Mouse (Mus musculus): Measurements from ENCODE around the gene Fpr-rs3. TPM values are rescaled to one million over a fixed set of nuclear protein-coding genes. Genes with fewer than 3 reads are reported as not detected.

Fpr-rs3 gene
- not detected for polyA plus RNA-seq (2012; fragmentation: generic; extraction: Trizol)

DNA sequence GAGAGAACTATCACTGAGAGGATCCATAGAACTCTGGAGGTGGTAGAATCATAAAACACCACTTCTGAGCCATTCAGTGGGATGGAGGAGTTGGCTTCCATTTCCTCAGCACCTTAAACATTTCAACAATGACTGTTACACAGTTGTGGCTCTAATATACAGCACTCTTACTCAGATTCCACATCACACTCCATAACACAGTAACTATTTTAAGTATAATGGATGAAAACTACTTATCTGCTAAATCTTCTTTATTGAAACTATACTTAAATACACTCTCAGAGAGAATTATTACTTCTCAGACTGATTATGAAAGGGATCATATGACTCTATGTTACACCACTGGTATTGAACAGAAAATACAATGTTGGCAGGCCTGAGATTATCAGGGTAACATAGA, at the start of gene Fpr-rs3:
TSS of gene Fpr-rs3 (minus strand) at position 101 of the 400 bp plus-strand sequence.

DNA sequence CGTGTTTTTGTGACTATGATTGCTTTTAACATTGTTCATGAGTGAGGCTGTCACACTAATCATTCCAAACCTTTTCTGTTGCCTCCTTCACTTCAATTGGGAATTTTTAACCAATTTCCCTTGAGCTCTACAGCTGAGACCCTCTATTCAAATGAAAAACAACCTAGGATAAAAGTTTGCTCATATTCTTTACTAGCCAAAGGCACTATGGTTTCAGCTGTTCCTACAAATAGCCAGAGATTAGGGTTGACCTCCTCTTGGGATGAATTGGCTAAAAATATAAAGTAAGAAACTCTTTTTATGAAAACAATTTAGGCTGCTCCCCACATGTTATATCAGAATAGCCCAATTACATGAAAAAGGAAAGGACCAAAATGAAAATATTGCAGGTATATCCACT, 28.4 kb downstream of the Fpr-rs3 start, which contains the start of gene Vmn2r110:
TSS of gene Vmn2r110 (minus strand) at position 101 of the 400 bp plus-strand sequence.

Other genes starting within 250 kb of the Fpr-rs3 start
- gene Vmn1r224, start 210.7 kb downstream of the Fpr-rs3 start, polyA plus RNA-seq (2012; fragmentation: generic; extraction: Trizol) = not detected
- not detected for gene Vmn2r108, start 143.5 kb downstream of the Fpr-rs3 start, polyA plus RNA-seq (2012; fragmentation: generic; extraction: Trizol)
- gene Vmn1r225, start 126.7 kb downstream of the Fpr-rs3 start, polyA plus RNA-seq (2012; fragmentation: generic; extraction: Trizol) = not detected
- gene Vmn2r109, start 60.1 kb downstream of the Fpr-rs3 start, polyA plus RNA-seq (2012; fragmentation: generic; extraction: Trizol) = not detected
- not detected for gene Vmn2r110, start 28.5 kb downstream of the Fpr-rs3 start, polyA plus RNA-seq (2012; fragmentation: generic; extraction: Trizol)
- not detected for gene Vmn1r226, start 58.0 kb upstream of the Fpr-rs3 start, polyA plus RNA-seq (2012; fragmentation: generic; extraction: Trizol)
- not detected for gene Vmn1r227, start 105.0 kb upstream of the Fpr-rs3 start, polyA plus RNA-seq (2012; fragmentation: generic; extraction: Trizol)
- not detected for gene Vmn1r228, start 161.3 kb upstream of the Fpr-rs3 start, polyA plus RNA-seq (2012; fragmentation: generic; extraction: Trizol)
- gene Vmn1r229, start 186.7 kb upstream of the Fpr-rs3 start, polyA plus RNA-seq (2012; fragmentation: generic; extraction: Trizol) = not detected
- gene Vmn1r230, start 215.6 kb upstream of the Fpr-rs3 start, polyA plus RNA-seq (2012; fragmentation: generic; extraction: Trizol) = not detected